9 mouse cellular contexts compared by ENCODE assay signal in the genomic region with DNA sequence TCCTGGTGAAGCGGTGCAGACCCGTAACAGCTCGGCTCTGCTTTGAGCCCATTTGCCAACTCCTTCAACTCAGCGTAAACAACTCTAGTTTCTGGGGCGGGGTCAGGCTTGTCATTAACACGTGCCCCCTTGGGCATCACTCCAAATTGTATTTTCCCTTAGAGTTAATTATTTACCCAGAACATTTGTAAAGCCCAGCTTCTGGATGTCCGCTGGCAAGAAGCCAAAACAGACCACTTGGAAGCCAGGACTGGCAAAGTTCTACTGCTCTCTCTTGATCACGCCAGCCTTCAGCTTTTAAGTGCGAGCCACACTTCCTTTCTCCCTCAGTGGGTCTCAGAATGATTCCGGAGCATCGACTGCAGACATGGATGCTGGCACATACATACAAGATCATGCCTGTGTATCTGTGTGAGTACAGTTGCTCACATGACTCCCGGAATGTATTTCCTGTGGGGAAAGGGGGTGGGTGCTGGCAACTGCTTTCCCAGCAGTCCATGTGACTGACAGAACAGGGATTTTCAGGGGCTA. TPM values are rescaled to one million over a fixed set of nuclear protein-coding genes. Genes with fewer than 3 reads are reported as not detected.
A peak's percentile ranks its signal among the peaks of the same experiment; 100 is the strongest.
DNase-seq lines count a peak whose midpoint lies in the region; ATAC-seq and TF ChIP-seq lines count a peak whose summit lies in the region.
"Had no signal": no experiment of that assay in that cellular context is flagged by ENCODE, and none has a peak within 500 bp of the region (broad histone marks: within the 10 kb centered on the region; RNA-seq: fewer than 3 reads in every experiment).

No protein-coding gene starts in this region.

- no peaks in the 10 kb centered on the region for H3K27me3 ChIP-seq in heart, postnatal 0 days (ENCODE audit: control insufficient read depth, insufficient read depth, low read length)
- H3K27me3 ChIP-seq in forebrain, embryonic 12.5 days = no peaks in the 10 kb centered on the region
- H3K27me3 ChIP-seq in kidney, embryonic 15.5 days = no peaks in the 10 kb centered on the region
- H3K27me3 ChIP-seq in lung, embryonic 14.5 days (ENCODE audit: insufficient read depth, low read length) = no peaks in the 10 kb centered on the region

- H3K4me1 ChIP-seq in heart, postnatal 0 days (ENCODE audit: control insufficient read depth, insufficient read depth) = no peaks in the 10 kb centered on the region
- H3K4me1 ChIP-seq in forebrain, embryonic 12.5 days = no peaks in the 10 kb centered on the region; the same call in 1 of the 2 replicates
- peaks cover 25% of the 10 kb centered on the region for H3K4me1 ChIP-seq in kidney, embryonic 15.5 days
- 0 out of 2 replicates have a peak, but pooled peaks cover 3% of the 10 kb centered on the region for H3K4me1 ChIP-seq in lung, embryonic 14.5 days (ENCODE audit: insufficient read depth)

- H3K4me3 ChIP-seq in heart, postnatal 0 days (ENCODE audit: low read depth, low read length) = no peak overlapping the region
- no peak overlapping the region for H3K4me3 ChIP-seq in forebrain, embryonic 12.5 days (replicated peaks)
- H3K4me3 ChIP-seq in kidney, embryonic 15.5 days (replicated peaks) = no peak overlapping the region
- H3K4me3 ChIP-seq in lung, embryonic 14.5 days (ENCODE audit: low read depth, low read length) = no peak overlapping the region
- H3K4me3 ChIP-seq: myocyte had no signal

- peak; percentile 12 for DNase-seq in heart, postnatal 0 days (ENCODE audit: low spot score)
- no peak for DNase-seq in heart, postnatal 36 days
- DNase-seq in lung, embryonic 14.5 days = peak; percentile 96
- no peak for DNase-seq in cerebellum, adult 9-11 months
- DNase-seq in gastrocnemius, adult 18-20 months (ENCODE audit: low spot score) = no peak
- DNase-seq in right cerebral cortex, postnatal 36 days (ENCODE audit: low spot score in 2 of 2) = no peak

- H3K9ac ChIP-seq in heart, postnatal 0 days (replicated peaks; ENCODE audit: low read depth, low read length) = no peak overlapping the region
- no peak overlapping the region for H3K9ac ChIP-seq in forebrain, embryonic 12.5 days
- H3K9ac ChIP-seq in kidney, embryonic 15.5 days = no peak overlapping the region
- no peak overlapping the region for H3K9ac ChIP-seq in lung, embryonic 14.5 days

- no peak for TF ChIP-seq CTCF in heart, postnatal 0 days (IDR thresholded peaks at IDR 0.05; ENCODE audit: low read depth)
- no peak for TF ChIP-seq CTCF in lung, embryonic 14.5 days (IDR thresholded peaks at IDR 0.05; ENCODE audit: low read depth)

- no peak overlapping the region for H3K27ac ChIP-seq in heart, postnatal 0 days (ENCODE audit: low read depth)
- no peak overlapping the region for H3K27ac ChIP-seq in forebrain, embryonic 12.5 days
- peak overlapping the region; percentile 76 for H3K27ac ChIP-seq in kidney, embryonic 15.5 days
- H3K27ac ChIP-seq in lung, embryonic 14.5 days (ENCODE audit: low read depth) = peak overlapping the region; percentile 81

- 55% methylated on average over 12 of the region's 12 CpGs for WGBS in heart, postnatal 0 days
- 69% methylated on average over 12 of the region's 12 CpGs for WGBS in forebrain, embryonic 12.5 days
- 38% methylated on average over 12 of the region's 12 CpGs for WGBS in kidney, embryonic 15.5 days
- 17% methylated on average over 12 of the region's 12 CpGs for WGBS in lung, embryonic 14.5 days

- peak; percentile 33; the same call in 1 of the 2 replicates for ATAC-seq in heart, postnatal 0 days (ENCODE audit: insufficient read depth, low read depth)
- ATAC-seq in forebrain, embryonic 12.5 days (ENCODE audit: low FRiP score) = peak; percentile 64; the same call in 1 of the 2 replicates
- ATAC-seq in kidney, embryonic 15.5 days (replicated peaks; ENCODE audit: low FRiP score) = peak; percentile 81
- ATAC-seq in lung, embryonic 14.5 days (ENCODE audit: insufficient read depth) = peak; percentile 89

- TF ChIP-seq EP300 in heart, postnatal 0 days (IDR thresholded peaks at IDR 0.05; ENCODE audit: low read depth) = no peak

- no peak overlapping the region for H3K4me2 ChIP-seq in heart, postnatal 0 days (ENCODE audit: low read depth, low read length)
- no peak overlapping the region for H3K4me2 ChIP-seq in forebrain, embryonic 12.5 days
- H3K4me2 ChIP-seq in kidney, embryonic 15.5 days = peak overlapping the region; percentile 20; the same call in 1 of the 2 replicates
- H3K4me2 ChIP-seq in lung, embryonic 14.5 days = peak overlapping the region; percentile 27; the same call in 1 of the 2 replicates

- intact Hi-C loops in heart, postnatal 36 days (cut with DNase I) = no loop called here

- H3K36me3 ChIP-seq in heart, postnatal 0 days (replicated peaks; ENCODE audit: control insufficient read depth, insufficient read depth, low read length) = no peaks in the 10 kb centered on the region
- no peaks in the 10 kb centered on the region for H3K36me3 ChIP-seq in forebrain, embryonic 12.5 days (replicated peaks)
- no peaks in the 10 kb centered on the region for H3K36me3 ChIP-seq in kidney, embryonic 15.5 days
- H3K36me3 ChIP-seq in lung, embryonic 14.5 days (ENCODE audit: insufficient read depth) = no peaks in the 10 kb centered on the region

- H3K9me3 ChIP-seq in heart, postnatal 0 days (replicated peaks; ENCODE audit: control insufficient read depth, low read length) = no peaks in the 10 kb centered on the region
- H3K9me3 ChIP-seq in forebrain, embryonic 12.5 days = no peaks in the 10 kb centered on the region
- no peaks in the 10 kb centered on the region for H3K9me3 ChIP-seq in kidney, embryonic 15.5 days (replicated peaks)
- H3K9me3 ChIP-seq in lung, embryonic 14.5 days (ENCODE audit: low read depth, low read length) = no peaks in the 10 kb centered on the region

RNA-seq across cellular contexts. Expression of gene Trim42, which starts 24.9 kb away (rescaled TPM):
- total RNA-seq in heart, postnatal 0 days (2014; rRNA removed; ENCODE audit: low replicate concordance) = not detected in 2 replicates
- not detected in 2 replicates for polyA plus RNA-seq in heart, postnatal 0 days (2015; fragmentation: Nextera tagmentation; extraction: Ambion mirVana)
- total RNA-seq in heart, postnatal 36 days (2021) = not detected
- polyA plus RNA-seq in forebrain, embryonic 12.5 days (2016; fragmentation: Nextera tagmentation; extraction: Ambion mirVana) = not detected in 2 replicates
- not detected in 2 replicates for polyA plus RNA-seq in kidney, embryonic 15.5 days (2015; fragmentation: Nextera tagmentation; extraction: Ambion mirVana)
- not detected in 2 replicates for polyA plus RNA-seq in lung, embryonic 14.5 days (2014; fragmentation: Nextera tagmentation; extraction: Ambion mirVana)
- not detected for total RNA-seq in gastrocnemius, adult 18-20 months (2021)
- polyA plus RNA-seq: myocyte had no signal

Comparison
In these comparisons a context has a peak if more than half of its experiments do, and no peak if none do; other contexts are left out.
1. DNase-seq: peak in heart, postnatal 0 days (single experiment) and lung, embryonic 14.5 days (single experiment); none in heart, postnatal 36 days (0 of 2), cerebellum, adult 9-11 months (single experiment), gastrocnemius, adult 18-20 months (single experiment) and right cerebral cortex, postnatal 36 days (0 of 2).
2. ATAC-seq: peak in every context shown above with its lines; median percentile 89 in lung, embryonic 14.5 days; 81 in kidney, embryonic 15.5 days; 64 in forebrain, embryonic 12.5 days; 33 in heart, postnatal 0 days.
3. H3K27ac ChIP-seq: peak in kidney, embryonic 15.5 days (single experiment) and lung, embryonic 14.5 days (single experiment); none in heart, postnatal 0 days (single experiment) and forebrain, embryonic 12.5 days (single experiment).
4. H3K4me2 ChIP-seq: peak in kidney, embryonic 15.5 days (single experiment) and lung, embryonic 14.5 days (single experiment); none in heart, postnatal 0 days (single experiment) and forebrain, embryonic 12.5 days (single experiment).